Mouse (Mus musculus): ENCODE measurements around the gene Gtpbp3. TPM values are rescaled to one million over a fixed set of nuclear protein-coding genes. Genes with fewer than 3 reads are reported as not detected.
A peak's percentile ranks its signal among the peaks of the same experiment; 100 is the strongest.

Gtpbp3 gene
- polyA plus RNA-seq, 1 experiment from 2014 or later = 4.8 TPM

- Histone ChIP-seq H3K4me2 (no peak overlapping the region), H3K27me3 (ENCODE audit: control insufficient read depth, insufficient read depth, low read length) (peaks cover 4% of the 10 kb centered on the region; the same call in 1 of the 2 replicates), H3K4me3 (ENCODE audit: low read depth, low read length) (no peak overlapping the region), H3K9me3 (replicated peaks; ENCODE audit: control insufficient read depth, low read length) (no peaks in the 10 kb centered on the region), H3K4me1 (ENCODE audit: control insufficient read depth, insufficient read depth, low read length) (peaks cover 15% of the 10 kb centered on the region), H3K36me3 (ENCODE audit: control insufficient read depth, insufficient read depth, low read length) (peaks cover 15% of the 10 kb centered on the region), H3K9ac (ENCODE audit: low read depth, low read length) (no peak overlapping the region), H3K27ac (ENCODE audit: low read depth, low read length) (no peak overlapping the region)
- ATAC-seq (replicated peaks; ENCODE audit: insufficient number of reproducible peaks, low FRiP score, low TSS enrichment) = no peak
- 84% methylated on average over 8 of the region's 8 CpGs for WGBS (ENCODE audit: insufficient replicate concordance)
Observed at GRCm38 (mm10) chr8:71472601-71473386, 15.1 kb upstream of the Gtpbp3 start.

- Histone ChIP-seq H3K27ac (ENCODE audit: low read depth, low read length) (no peak overlapping the region), H3K27me3 (ENCODE audit: control insufficient read depth, insufficient read depth, low read length) (peaks cover 14% of the 10 kb centered on the region), H3K4me1 (ENCODE audit: control insufficient read depth, insufficient read depth, low read length) (peaks cover 15% of the 10 kb centered on the region), H3K9ac (ENCODE audit: low read depth, low read length) (no peak overlapping the region), H3K9me3 (replicated peaks; ENCODE audit: control insufficient read depth, low read length) (no peaks in the 10 kb centered on the region), H3K36me3 (ENCODE audit: control insufficient read depth, insufficient read depth, low read length) (peaks cover 15% of the 10 kb centered on the region), H3K4me3 (ENCODE audit: low read depth, low read length) (no peak overlapping the region), H3K4me2 (no peak overlapping the region)
- ATAC-seq (replicated peaks; ENCODE audit: insufficient number of reproducible peaks, low FRiP score, low TSS enrichment) = no peak
- WGBS (ENCODE audit: insufficient replicate concordance) = 92% methylated on average over 18 of the region's 18 CpGs
Observed at GRCm38 (mm10) chr8:71474344-71474743, 13.6 kb upstream of the Gtpbp3 start.

- Histone ChIP-seq H3K27me3 (ENCODE audit: control insufficient read depth, insufficient read depth, low read length) (peaks cover 14% of the 10 kb centered on the region), H3K9ac (ENCODE audit: low read depth, low read length) (no peak overlapping the region), H3K4me1 (ENCODE audit: control insufficient read depth, insufficient read depth, low read length) (peaks cover 11% of the 10 kb centered on the region), H3K4me3 (ENCODE audit: low read depth, low read length) (no peak overlapping the region), H3K27ac (ENCODE audit: low read depth, low read length) (no peak overlapping the region), H3K4me2 (peak overlapping the region; percentile 88; the same call in 1 of the 2 replicates), H3K36me3 (ENCODE audit: control insufficient read depth, insufficient read depth, low read length) (peaks cover 15% of the 10 kb centered on the region), H3K9me3 (replicated peaks; ENCODE audit: control insufficient read depth, low read length) (no peaks in the 10 kb centered on the region)
- 88% methylated on average over 25 of the region's 25 CpGs for WGBS (ENCODE audit: insufficient replicate concordance)
- no peak for ATAC-seq (replicated peaks; ENCODE audit: insufficient number of reproducible peaks, low FRiP score, low TSS enrichment)
Observed at GRCm38 (mm10) chr8:71474785-71475701, 12.9 kb upstream of the Gtpbp3 start.

- H3K4me2 ChIP-seq = peak overlapping the region; percentile 88
- H3K27ac ChIP-seq (ENCODE audit: low read depth, low read length) = no peak overlapping the region
- peaks cover 15% of the 10 kb centered on the region for H3K36me3 ChIP-seq (ENCODE audit: control insufficient read depth, insufficient read depth, low read length)
- peak overlapping the region; percentile 60 for H3K4me3 ChIP-seq (ENCODE audit: low read depth, low read length)
- peak overlapping the region; percentile 71 for H3K9ac ChIP-seq (ENCODE audit: low read depth, low read length)
- WGBS (ENCODE audit: insufficient replicate concordance) = 19% methylated on average over 4 of the region's 4 CpGs
- no peaks in the 10 kb centered on the region for H3K9me3 ChIP-seq (replicated peaks; ENCODE audit: control insufficient read depth, low read length)
- 0 out of 2 replicates have a peak, but pooled peaks have one; percentile 16 for ATAC-seq (replicated peaks; ENCODE audit: insufficient number of reproducible peaks, low FRiP score, low TSS enrichment)
- H3K4me1 ChIP-seq (ENCODE audit: control insufficient read depth, insufficient read depth, low read length) = peaks cover 6% of the 10 kb centered on the region; the same call in 1 of the 2 replicates
- H3K27me3 ChIP-seq (ENCODE audit: control insufficient read depth, insufficient read depth, low read length) = peaks cover 19% of the 10 kb centered on the region
Observed at GRCm38 (mm10) chr8:71475702-71476075, 12.2 kb upstream of the Gtpbp3 start.

- WGBS (ENCODE audit: insufficient replicate concordance) = under 1% methylated on average over 98 of the region's 121 CpGs
- H3K27ac ChIP-seq (ENCODE audit: low read depth, low read length) = peak overlapping the region; percentile 78
- H3K9ac ChIP-seq (ENCODE audit: low read depth, low read length) = peak overlapping the region; percentile 71
- no peaks in the 10 kb centered on the region for H3K9me3 ChIP-seq (replicated peaks; ENCODE audit: control insufficient read depth, low read length)
- H3K4me1 ChIP-seq (ENCODE audit: control insufficient read depth, insufficient read depth, low read length) = 0 out of 2 replicates have a peak, but pooled peaks cover 5% of the 10 kb centered on the region
- H3K27me3 ChIP-seq (ENCODE audit: control insufficient read depth, insufficient read depth, low read length) = peaks cover 25% of the 10 kb centered on the region
- peak overlapping the region; percentile 88 for H3K4me2 ChIP-seq
- H3K36me3 ChIP-seq (ENCODE audit: control insufficient read depth, insufficient read depth, low read length) = peaks cover 12% of the 10 kb centered on the region
- peak; percentile 52 for ATAC-seq (replicated peaks; ENCODE audit: insufficient number of reproducible peaks, low FRiP score, low TSS enrichment)
- peak overlapping the region; percentile 60 for H3K4me3 ChIP-seq (ENCODE audit: low read depth, low read length)
Observed at GRCm38 (mm10) chr8:71476099-71476940, 11.6 kb upstream of the Gtpbp3 start.

- WGBS (ENCODE audit: insufficient replicate concordance) = 35% methylated on average over 14 of the region's 14 CpGs
- H3K4me3 ChIP-seq (ENCODE audit: low read depth, low read length) = peak overlapping the region; percentile 60; the same call in 1 of the 2 replicates
- H3K36me3 ChIP-seq (ENCODE audit: control insufficient read depth, insufficient read depth, low read length) = peaks cover 3% of the 10 kb centered on the region
- H3K27ac ChIP-seq (ENCODE audit: low read depth, low read length) = no peak overlapping the region
- H3K4me1 ChIP-seq (ENCODE audit: control insufficient read depth, insufficient read depth, low read length) = 0 out of 2 replicates have a peak, but pooled peaks cover 5% of the 10 kb centered on the region
- ATAC-seq (replicated peaks; ENCODE audit: insufficient number of reproducible peaks, low FRiP score, low TSS enrichment) = no peak
- no peaks in the 10 kb centered on the region for H3K9me3 ChIP-seq (replicated peaks; ENCODE audit: control insufficient read depth, low read length)
- peaks cover 30% of the 10 kb centered on the region for H3K27me3 ChIP-seq (ENCODE audit: control insufficient read depth, insufficient read depth, low read length)
- H3K4me2 ChIP-seq = peak overlapping the region; percentile 88
- H3K9ac ChIP-seq (ENCODE audit: low read depth, low read length) = peak overlapping the region; percentile 71; the same call in 1 of the 2 replicates
Observed at GRCm38 (mm10) chr8:71477196-71477845, 10.6 kb upstream of the Gtpbp3 start.

- peaks cover 30% of the 10 kb centered on the region for H3K27me3 ChIP-seq (ENCODE audit: control insufficient read depth, insufficient read depth, low read length)
- H3K36me3 ChIP-seq (ENCODE audit: control insufficient read depth, insufficient read depth, low read length) = no peaks in the 10 kb centered on the region
- no peak overlapping the region for H3K27ac ChIP-seq (ENCODE audit: low read depth, low read length)
- 77% methylated on average over 11 of the region's 11 CpGs for WGBS (ENCODE audit: insufficient replicate concordance)
- no peak overlapping the region for H3K4me3 ChIP-seq (ENCODE audit: low read depth, low read length)
- no peak overlapping the region for H3K9ac ChIP-seq (ENCODE audit: low read depth, low read length)
- H3K9me3 ChIP-seq (replicated peaks; ENCODE audit: control insufficient read depth, low read length) = no peaks in the 10 kb centered on the region
- 0 out of 2 replicates have a peak, but pooled peaks cover 5% of the 10 kb centered on the region for H3K4me1 ChIP-seq (ENCODE audit: control insufficient read depth, insufficient read depth, low read length)
- ATAC-seq (replicated peaks; ENCODE audit: insufficient number of reproducible peaks, low FRiP score, low TSS enrichment) = no peak
- no peak overlapping the region for H3K4me2 ChIP-seq
Observed at GRCm38 (mm10) chr8:71478943-71479342, 9.0 kb upstream of the Gtpbp3 start.
